Mouse (Mus musculus) T-helper 2 cell (primary cell): ENCODE measurements around the gene Ssbp4.

Source experiments
- in situ Hi-C: fragments of 300-600 bp; cut with MboI, MseI; formaldehyde crosslinking; loops from one replicate; pipeline ENCODE4 v1.15.1; 2025; ENCODE audit warnings: high pct_unique_total_duplicates

Ssbp4 gene

GRCm38 (mm10) chr8:70608749-70609367 is at the start of gene Ssbp4:
Ssbp4 (minus strand) TSS chr8:70608872.
- in situ Hi-C loops = no loop called here

GRCm38 (mm10) chr8:70657739-70658138 is 49.1 kb upstream of the Ssbp4 start:
- in situ Hi-C loops = loop anchor here (25.0 kb wide), 1 partner anchor 1505 kb away; the partner anchor contains the start of gene Rab8a

- in situ Hi-C loops = loop anchor here (25.0 kb wide), 1 partner anchor 1505 kb away; the partner anchor contains the start of gene Rab8a
Measured at GRCm38 (mm10) chr8:70657214-70657613, 48.5 kb upstream of the Ssbp4 start.

- in situ Hi-C loops = loop anchor here (25.0 kb wide), 1 partner anchor 1506 kb away; the partner anchor contains the start of gene Rab8a
Measured at GRCm38 (mm10) chr8:70656193-70656790, 47.6 kb upstream of the Ssbp4 start.

GRCm38 (mm10) chr8:70655469-70655868 is 46.8 kb upstream of the Ssbp4 start:
- in situ Hi-C loops = loop anchor here (25.0 kb wide), 1 partner anchor 1507 kb away; the partner anchor contains the start of gene Rab8a

- in situ Hi-C loops = loop anchor here (25.0 kb wide), 1 partner anchor 1508 kb away; the partner anchor contains the start of gene Rab8a
Measured at GRCm38 (mm10) chr8:70654121-70654520, 45.4 kb upstream of the Ssbp4 start.

GRCm38 (mm10) chr8:70653226-70653625 is 44.6 kb upstream of the Ssbp4 start:
- in situ Hi-C loops = loop anchor here (25.0 kb wide), 1 partner anchor 1509 kb away; the partner anchor contains the start of gene Rab8a

GRCm38 (mm10) chr8:70650351-70650750 is 41.7 kb upstream of the Ssbp4 start:
- in situ Hi-C loops = loop anchor here (25.0 kb wide), 1 partner anchor 1512 kb away; the partner anchor contains the start of gene Rab8a

GRCm38 (mm10) chr8:70649324-70649723 is 40.7 kb upstream of the Ssbp4 start:
- in situ Hi-C loops = no loop called here

GRCm38 (mm10) chr8:70648921-70649320 is 40.2 kb upstream of the Ssbp4 start:
- in situ Hi-C loops = no loop called here

- in situ Hi-C loops = no loop called here
Measured at GRCm38 (mm10) chr8:70648164-70648442, 39.4 kb upstream of the Ssbp4 start.

- in situ Hi-C loops = no loop called here
Measured at GRCm38 (mm10) chr8:70647343-70648163, 38.9 kb upstream of the Ssbp4 start.

- in situ Hi-C loops = no loop called here
Measured at GRCm38 (mm10) chr8:70646775-70647174, 38.1 kb upstream of the Ssbp4 start.

- in situ Hi-C loops = no loop called here
Measured at GRCm38 (mm10) chr8:70646369-70646768, 37.7 kb upstream of the Ssbp4 start.

- in situ Hi-C loops = no loop called here
Measured at GRCm38 (mm10) chr8:70645501-70646224, 37.0 kb upstream of the Ssbp4 start.

- in situ Hi-C loops = no loop called here
Measured at GRCm38 (mm10) chr8:70644065-70644464, 35.4 kb upstream of the Ssbp4 start.

- in situ Hi-C loops = no loop called here
Measured at GRCm38 (mm10) chr8:70643019-70643418, 34.3 kb upstream of the Ssbp4 start.

- in situ Hi-C loops = loop anchor here (5.0 kb wide), 1 partner anchor 86 kb away; no protein-coding TSS in a partner anchor
Measured at GRCm38 (mm10) chr8:70638752-70639151, 30.1 kb upstream of the Ssbp4 start.

- in situ Hi-C loops = loop anchor here (5.0 kb wide), 1 partner anchor 85 kb away; no protein-coding TSS in a partner anchor
Measured at GRCm38 (mm10) chr8:70636838-70637237, 28.2 kb upstream of the Ssbp4 start.

GRCm38 (mm10) chr8:70635527-70635926 is 26.9 kb upstream of the Ssbp4 start:
- in situ Hi-C loops = loop anchor here (5.0 kb wide), 1 partner anchor 83 kb away; no protein-coding TSS in a partner anchor

- in situ Hi-C loops = no loop called here
Measured at GRCm38 (mm10) chr8:70634066-70634465, 25.4 kb upstream of the Ssbp4 start.
